Mouse (Mus musculus) heart, postnatal 4 days (tissue): ENCODE data around the gene Adam30. TPM values are rescaled to one million over a fixed set of nuclear protein-coding genes. Genes with fewer than 3 reads are reported as not detected.

Source experiments
- DNase-seq: peaks from one replicate; pipeline ENCODE4 v3.0.0; 2021
- total RNA-seq, 2 experiments: library from RNA; stranded (reverse); gene quantifications; 2 replicates each; pipeline ENCODE4 v1.2.3; 2021

Gene Adam30
- total RNA-seq, 2 experiments from 2014 or later, result 0.21 TPM; not detected in 1

GRCm38 (mm10) chr3:98187777-98188176 is 27.3 kb downstream of the Adam30 start:
- no peak for DNase-seq

GRCm38 (mm10) chr3:98197711-98198532 is 37.5 kb downstream of the Adam30 start:
- no peak for DNase-seq

GRCm38 (mm10) chr3:98199747-98200146 is 39.3 kb downstream of the Adam30 start:
- DNase-seq, result peak; percentile 14

- DNase-seq, result no peak
These were observed 42.9 kb downstream of the Adam30 start for GRCm38 (mm10) chr3:98203282-98203681.

- DNase-seq, result no peak
These were observed 46.5 kb downstream of the Adam30 start for GRCm38 (mm10) chr3:98206977-98207376.

GRCm38 (mm10) chr3:98209161-98209560 is 48.7 kb downstream of the Adam30 start:
- DNase-seq, result no peak

GRCm38 (mm10) chr3:98210860-98211259 is 50.4 kb downstream of the Adam30 start:
- no peak for DNase-seq

- DNase-seq, result no peak
These were observed 51.1 kb downstream of the Adam30 start for GRCm38 (mm10) chr3:98211301-98212081.

Other genes with a start within 250 kb of the Adam30 start
- 10 to 100 TPM; 38.5 to 40.1 TPM for gene Notch2, start 147.1 kb upstream of the Adam30 start, total RNA-seq
- gene Reg4, start 61.5 kb downstream of the Adam30 start, total RNA-seq, result not detected
- 100 to 1,000 TPM; 203 to 271 TPM for gene Hmgcs2, start 119.8 kb downstream of the Adam30 start, total RNA-seq
- 10 to 100 TPM; 11.2 to 13.9 TPM for gene Phgdh, start 179.4 kb downstream of the Adam30 start, total RNA-seq
- 1 to 10 TPM; 9.4 to 9.8 TPM for gene Zfp697, start 221.8 kb downstream of the Adam30 start, total RNA-seq